Mouse (Mus musculus) hindbrain, embryonic 16.5 days (tissue): ENCODE results near the gene Tgfbr3. TPM values are rescaled to one million over a fixed set of nuclear protein-coding genes. Genes with fewer than 3 reads are reported as not detected.

Experiments
- ATAC-seq: fragments of 200-750 bp; cut with Nextera tagmentation; 2 replicates; pipeline ENCODE4 v1.8.0; 2017; ENCODE audit warnings: moderate TSS enrichment, moderate library complexity
- H3K27ac ChIP-seq: fragments of 300-500 bp; sonication (generic); 2 replicates; pipeline ENCODE4 v1.5.1; 2014; ENCODE audit warnings: low read depth, mild to moderate bottlenecking, control low read depth, low read length, moderate library complexity
- H3K27me3 ChIP-seq: fragments of 300-500 bp; sonication (generic); replicated peaks from 2 replicates; pipeline ENCODE4 v1.6.1; 2014; ENCODE audit warnings: low read length; ENCODE audit not compliant: control insufficient read depth, insufficient read depth
- H3K36me3 ChIP-seq: fragments of 300-500 bp; sonication (generic); 2 replicates; pipeline ENCODE4 v1.6.1; 2014; ENCODE audit warnings: mild to moderate bottlenecking, low read length, moderate library complexity, mixed read lengths; ENCODE audit not compliant: control insufficient read depth, insufficient read depth
- H3K4me1 ChIP-seq: fragments of 300-500 bp; sonication (generic); 2 replicates; pipeline ENCODE4 v1.6.1; 2014; ENCODE audit warnings: low read depth, low read length; ENCODE audit not compliant: control insufficient read depth, insufficient read depth
- H3K4me2 ChIP-seq: fragments of 300-500 bp; sonication (generic); 2 replicates; pipeline ENCODE4 v1.6.1; 2014; ENCODE audit warnings: mild to moderate bottlenecking, low read length, control low read depth, moderate library complexity
- H3K4me3 ChIP-seq: fragments of 300-500 bp; sonication (generic); 2 replicates; pipeline ENCODE4 v1.5.1; 2014; ENCODE audit warnings: mild to moderate bottlenecking, low read length, control low read depth, moderate library complexity
- H3K9ac ChIP-seq: fragments of 300-500 bp; sonication (generic); 2 replicates; pipeline ENCODE4 v1.6.1; 2014; ENCODE audit warnings: low read depth, mild to moderate bottlenecking, control low read depth, low read length, moderate library complexity
- H3K9me3 ChIP-seq: fragments of 300-500 bp; sonication (generic); 2 replicates; pipeline ENCODE4 v1.6.1; 2014; ENCODE audit warnings: mild to moderate bottlenecking, low read length, moderate library complexity; ENCODE audit not compliant: control insufficient read depth
- WGBS: fragments of 180-500 bp; shearing (Covaris S2); extraction: QIAGEN DNeasy Blood & Tissue Kit; methylation state at CpG from one replicate; pipeline ENCODE4 v1.1.7; 2014; 5-methylcytosine and 5-hydroxymethylcytosine counted together
- polyA plus RNA-seq: library from polyadenylated mRNA; unstranded; fragments of >200 nt; fragmentation: Nextera tagmentation; extraction: Ambion mirVana; gene quantifications from 2 replicates; pipeline ENCODE4 v1.2.1, GENCODE M21; 2015

Gene Tgfbr3
- polyA plus RNA-seq, 1 experiment from 2014 or later, result 5.9 TPM

GRCm38 (mm10) chr5:107159914-107160890, 129.2 kb downstream of the Tgfbr3 start:
- no peak overlapping the region for H3K4me2 ChIP-seq
- no peak overlapping the region for H3K27ac ChIP-seq
- no peaks in the 10 kb centered on the region for H3K9me3 ChIP-seq
- no peak for ATAC-seq
- H3K9ac ChIP-seq, result no peak overlapping the region
- no peaks in the 10 kb centered on the region for H3K27me3 ChIP-seq
- no peak overlapping the region for H3K4me3 ChIP-seq
- 83% methylated on average over 8 of the region's 8 CpGs for WGBS
- H3K4me1 ChIP-seq, result peaks cover 8% of the 10 kb centered on the region
- H3K36me3 ChIP-seq, result no peaks in the 10 kb centered on the region

- WGBS, result 61% methylated on average over 7 of the region's 7 CpGs
- no peak for ATAC-seq
Observed at GRCm38 (mm10) chr5:107158531-107159178, 130.8 kb downstream of the Tgfbr3 start.

GRCm38 (mm10) chr5:107157384-107157783, 132.0 kb downstream of the Tgfbr3 start:
- no peaks in the 10 kb centered on the region for H3K9me3 ChIP-seq
- H3K4me2 ChIP-seq, result no peak overlapping the region
- WGBS, result 61% methylated on average over 8 of the region's 9 CpGs
- no peaks in the 10 kb centered on the region for H3K27me3 ChIP-seq
- no peak overlapping the region for H3K27ac ChIP-seq
- H3K9ac ChIP-seq, result no peak overlapping the region
- H3K4me3 ChIP-seq, result no peak overlapping the region
- H3K4me1 ChIP-seq, result peaks cover 8% of the 10 kb centered on the region
- ATAC-seq, result no peak
- H3K36me3 ChIP-seq, result no peaks in the 10 kb centered on the region

More at GRCm38 (mm10) chr5:107158531-107159178, 130.8 kb downstream of the Tgfbr3 start:
- Histone ChIP-seq H3K9me3 (no peaks in the 10 kb centered on the region), H3K4me3 (no peak overlapping the region), H3K4me1 (peaks cover 8% of the 10 kb centered on the region), H3K27me3 (no peaks in the 10 kb centered on the region), H3K27ac (no peak overlapping the region), H3K36me3 (no peaks in the 10 kb centered on the region), H3K4me2 (no peak overlapping the region), H3K9ac (no peak overlapping the region)

GRCm38 (mm10) chr5:107156096-107156495, 133.3 kb downstream of the Tgfbr3 start:
- 75% methylated on average over 3 of the region's 3 CpGs for WGBS
- Histone ChIP-seq H3K4me1 (peaks cover 11% of the 10 kb centered on the region), H3K27ac (no peak overlapping the region), H3K27me3 (no peaks in the 10 kb centered on the region), H3K4me3 (no peak overlapping the region), H3K9ac (no peak overlapping the region), H3K9me3 (no peaks in the 10 kb centered on the region), H3K36me3 (no peaks in the 10 kb centered on the region), H3K4me2 (no peak overlapping the region)
- ATAC-seq, result no peak

GRCm38 (mm10) chr5:107152989-107153388, 136.4 kb downstream of the Tgfbr3 start:
- 91% methylated on average over 4 of the region's 4 CpGs for WGBS
- H3K36me3 ChIP-seq, result no peaks in the 10 kb centered on the region
- no peak overlapping the region for H3K9ac ChIP-seq
- no peak overlapping the region for H3K4me2 ChIP-seq
- ATAC-seq, result no peak
- H3K9me3 ChIP-seq, result no peaks in the 10 kb centered on the region
- peaks cover 9% of the 10 kb centered on the region for H3K4me1 ChIP-seq
- H3K27me3 ChIP-seq, result peaks cover 2% of the 10 kb centered on the region; the same call in 1 of the 2 replicates
- no peak overlapping the region for H3K4me3 ChIP-seq
- no peak overlapping the region for H3K27ac ChIP-seq

GRCm38 (mm10) chr5:107151320-107151719, 138.1 kb downstream of the Tgfbr3 start:
- WGBS, result 53% methylated on average over 3 of the region's 3 CpGs
- Histone ChIP-seq H3K9ac (no peak overlapping the region), H3K27me3 (peaks cover 2% of the 10 kb centered on the region; the same call in 1 of the 2 replicates), H3K4me3 (no peak overlapping the region), H3K27ac (no peak overlapping the region), H3K36me3 (no peaks in the 10 kb centered on the region), H3K9me3 (no peaks in the 10 kb centered on the region), H3K4me1 (peaks cover 10% of the 10 kb centered on the region), H3K4me2 (no peak overlapping the region)
- ATAC-seq, result no peak

- Histone ChIP-seq H3K4me1 (peaks cover 10% of the 10 kb centered on the region), H3K9me3 (no peaks in the 10 kb centered on the region), H3K27ac (no peak overlapping the region), H3K36me3 (no peaks in the 10 kb centered on the region), H3K27me3 (peaks cover 2% of the 10 kb centered on the region; the same call in 1 of the 2 replicates), H3K4me3 (no peak overlapping the region), H3K9ac (no peak overlapping the region), H3K4me2 (no peak overlapping the region)
- 57% methylated on average over 9 of the region's 9 CpGs for WGBS
- no peak for ATAC-seq
Observed at GRCm38 (mm10) chr5:107150555-107151312, 138.7 kb downstream of the Tgfbr3 start.

- Histone ChIP-seq H3K9ac (no peak overlapping the region), H3K4me2 (no peak overlapping the region), H3K4me3 (no peak overlapping the region), H3K27me3 (peaks cover 2% of the 10 kb centered on the region; the same call in 1 of the 2 replicates), H3K9me3 (no peaks in the 10 kb centered on the region), H3K27ac (no peak overlapping the region), H3K4me1 (peaks cover 12% of the 10 kb centered on the region), H3K36me3 (no peaks in the 10 kb centered on the region)
- 14% methylated on average over 13 of the region's 13 CpGs for WGBS
- peak; percentile 66 for ATAC-seq
Observed at GRCm38 (mm10) chr5:107147951-107148766, 141.3 kb downstream of the Tgfbr3 start.
